Mouse (Mus musculus) liver, adult 2 months (tissue): ENCODE results near the gene Prima1.

Experiments
- CTCF ChIP-seq: fragments of 200-500 bp; IDR thresholded peaks from 2 replicates; pipeline ENCODE4 v1.5.1; 2011; ENCODE audit warnings: low read depth, low read length, control low read depth
- POLR2A ChIP-seq: fragments of 200-500 bp; IDR thresholded peaks from 2 replicates; pipeline ENCODE4 v1.6.1; 2011; ENCODE audit warnings: low read length, control low read depth; ENCODE audit not compliant: insufficient read depth; ENCODE audit errors: extremely low read depth

GRCm38 (mm10) chr12:103229058-103229457 is 12.9 kb downstream of the Prima1 start:
- TF ChIP-seq CTCF (no peak), POLR2A (no peak)
